Mouse (Mus musculus) hindbrain, postnatal 0 days (tissue): Measurements from ENCODE around the gene Hbb-bt. TPM values are rescaled to one million over a fixed set of nuclear protein-coding genes. Genes with fewer than 3 reads are reported as not detected.
"Not testable (repeated sequence)": the region's sequence is repeated elsewhere in the genome, so short reads cannot be mapped to it uniquely, and the experiment has no call there.

ENCODE experiments used
- ATAC-seq: fragments of 200-750 bp; cut with Nextera tagmentation; 2 replicates; pipeline ENCODE4 v1.8.0; 2017; ENCODE audit warnings: mild to moderate bottlenecking, moderate TSS enrichment, moderate library complexity
- DNase-seq: peaks from one replicate; pipeline ENCODE4 v3.0.0-alpha.2; 2015; ENCODE audit warnings: low spot score
- H3K27ac ChIP-seq: fragments of 300-500 bp; sonication (generic); 2 replicates; pipeline ENCODE4 v1.5.1; 2014; ENCODE audit warnings: mild to moderate bottlenecking
- H3K27me3 ChIP-seq: fragments of 300-500 bp; sonication (generic); 2 replicates; pipeline ENCODE4 v1.6.1; 2014; ENCODE audit warnings: low read length, mixed read lengths; ENCODE audit not compliant: insufficient read depth
- H3K36me3 ChIP-seq: fragments of 300-500 bp; sonication (generic); 2 replicates; pipeline ENCODE4 v1.6.1; 2014; ENCODE audit warnings: low read length, mixed read lengths; ENCODE audit not compliant: insufficient read depth
- H3K4me1 ChIP-seq: fragments of 300-500 bp; sonication (generic); 2 replicates; pipeline ENCODE4 v1.6.1; 2014; ENCODE audit warnings: antibody characterized with exemption, low read length, mixed read lengths; ENCODE audit not compliant: insufficient read depth
- H3K4me2 ChIP-seq: fragments of 300-500 bp; sonication (generic); 2 replicates; pipeline ENCODE4 v1.6.1; 2014; ENCODE audit warnings: low read depth, mild to moderate bottlenecking, low read length, moderate library complexity, mixed read lengths
- H3K4me3 ChIP-seq: fragments of 300-500 bp; sonication (generic); 2 replicates; pipeline ENCODE4 v1.5.1; 2014; ENCODE audit warnings: low read length
- H3K9ac ChIP-seq: fragments of 300-500 bp; sonication (generic); replicated peaks from 2 replicates; pipeline ENCODE4 v1.6.1; 2014; ENCODE audit warnings: mild to moderate bottlenecking, low read length, moderate library complexity, mixed read lengths
- H3K9me3 ChIP-seq: fragments of 300-500 bp; sonication (generic); 2 replicates; pipeline ENCODE4 v1.6.1; 2016; ENCODE audit warnings: low read length, mixed read lengths
- CTCF ChIP-seq: IDR thresholded peaks from 2 replicates; pipeline ENCODE4 v1.5.1; 2016; ENCODE audit warnings: antibody characterized with exemption, control low read depth, low read depth
- WGBS: fragments of 180-500 bp; shearing (Covaris S2); extraction: QIAGEN DNeasy Blood & Tissue Kit; methylation state at CpG from one replicate; pipeline ENCODE4 v1.1.7; 2014; 5-methylcytosine and 5-hydroxymethylcytosine counted together
- polyA plus RNA-seq: library from polyadenylated mRNA; unstranded; fragments of >200 nt; fragmentation: Nextera tagmentation; extraction: Ambion mirVana; gene quantifications from 2 replicates; pipeline ENCODE4 v1.2.1, GENCODE M21; 2015
- total RNA-seq: library from RNA; depleted of rRNA; stranded (reverse); fragments of >200 nt; gene quantifications from 2 replicates; pipeline ENCODE4 v1.2.3, GENCODE M21; 2014

Gene Hbb-bt
- total and polyA plus RNA-seq, 2 experiments from 2014 or later = 218 to 311 TPM

DNA sequence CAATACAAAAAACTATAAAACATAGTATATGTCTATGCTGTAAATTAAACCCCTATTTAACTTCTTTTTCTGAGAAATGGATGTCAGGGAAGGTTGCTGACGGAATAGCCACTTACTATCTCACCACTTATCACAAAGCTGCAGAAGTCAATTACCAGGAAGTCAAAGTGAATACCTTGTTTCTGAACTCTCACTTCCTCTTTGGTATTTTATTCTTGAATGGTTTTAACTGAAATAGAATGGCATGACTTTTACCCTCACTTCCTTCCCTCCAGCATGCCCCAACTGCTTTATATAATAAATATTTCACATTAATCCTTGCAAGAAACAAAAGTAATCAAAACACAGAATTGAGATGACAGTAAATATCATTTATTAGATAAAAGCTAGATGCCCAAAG lies 1.6 kb downstream of the Hbb-bt start:
- H3K4me3 ChIP-seq = no peak overlapping the region
- WGBS = 65% methylated on average over 1 of the region's 1 CpGs
- ATAC-seq = no peak

DNA sequence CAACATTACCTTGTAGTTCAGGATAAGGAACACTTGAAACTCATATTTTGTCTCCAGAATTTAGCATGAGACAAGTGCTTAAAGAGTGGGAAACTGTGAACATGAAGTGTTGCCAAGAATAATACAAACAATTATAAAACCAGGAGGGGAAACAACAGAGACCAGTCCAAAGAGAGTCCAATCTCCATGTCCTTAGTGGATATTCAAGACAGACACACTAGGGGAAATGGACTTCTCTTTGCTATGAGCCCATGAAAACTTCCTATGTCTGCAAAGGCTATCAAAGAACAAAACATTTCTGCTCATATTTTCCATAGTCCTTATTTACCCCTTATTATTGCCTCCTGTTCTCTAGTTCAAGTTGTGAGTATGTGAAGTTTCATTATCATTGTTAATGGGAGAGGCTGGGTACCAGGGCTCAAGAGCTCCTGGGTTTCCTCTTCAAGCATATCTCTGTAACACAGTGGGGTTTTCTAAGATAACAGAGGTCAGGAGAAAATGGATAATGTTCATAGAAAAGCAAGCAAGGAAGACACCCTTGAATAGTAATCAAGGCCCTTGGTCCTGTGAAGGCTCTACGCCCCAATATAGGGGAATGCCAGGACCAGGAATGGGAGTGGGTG lies 2.5 kb downstream of the Hbb-bt start:
- Histone ChIP-seq H3K9me3 (no peaks in the 10 kb centered on the region), H3K4me3 (no peak overlapping the region), H3K27me3 (no peaks in the 10 kb centered on the region), H3K27ac (no peak overlapping the region), H3K9ac (no peak overlapping the region), H3K4me2 (no peak overlapping the region), H3K4me1 (no peaks in the 10 kb centered on the region), H3K36me3 (no peaks in the 10 kb centered on the region)
- DNase-seq (no peak), ATAC-seq (no peak)
- 89% methylated on average over 1 of the region's 1 CpGs for WGBS
- TF ChIP-seq CTCF = no peak

More for the DNA sequence above, 1.6 kb downstream of the Hbb-bt start:
- Histone ChIP-seq H3K9ac (no peak overlapping the region), H3K4me2 (no peak overlapping the region), H3K27ac (no peak overlapping the region), H3K27me3 (no peaks in the 10 kb centered on the region), H3K4me1 (no peaks in the 10 kb centered on the region), H3K36me3 (no peaks in the 10 kb centered on the region), H3K9me3 (no peaks in the 10 kb centered on the region)
- no peak for DNase-seq
- TF ChIP-seq CTCF = no peak

DNA sequence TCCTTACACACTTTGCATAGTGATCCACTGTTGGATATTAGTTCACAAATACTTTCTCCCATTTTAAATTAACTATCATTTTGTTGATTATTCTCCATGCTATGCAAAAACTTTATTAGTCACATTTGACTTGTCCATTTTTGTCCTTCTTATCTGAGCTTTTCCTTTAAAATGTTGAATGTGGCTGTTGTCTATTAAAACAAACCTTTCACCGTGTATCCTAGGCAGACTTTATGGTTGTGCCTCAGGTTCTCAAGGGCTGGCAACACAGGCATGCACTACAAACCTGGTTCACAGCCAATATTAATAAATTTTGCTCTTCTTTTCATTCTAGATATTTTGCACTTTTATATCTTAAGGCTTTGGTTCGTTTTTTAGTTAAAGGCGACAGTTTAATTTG lies 3.0 kb downstream of the Hbb-bt start:
- H3K4me2 ChIP-seq = no peak overlapping the region
- H3K9me3 ChIP-seq = no peaks in the 10 kb centered on the region
- no peak for ATAC-seq
- 91% methylated on average over 3 of the region's 3 CpGs for WGBS
- H3K27ac ChIP-seq = no peak overlapping the region
- H3K9ac ChIP-seq = no peak overlapping the region
- H3K36me3 ChIP-seq = no peaks in the 10 kb centered on the region
- no peak for DNase-seq
- H3K4me1 ChIP-seq = no peaks in the 10 kb centered on the region
- no peaks in the 10 kb centered on the region for H3K27me3 ChIP-seq
- no peak for TF ChIP-seq CTCF
- no peak overlapping the region for H3K4me3 ChIP-seq

DNA sequence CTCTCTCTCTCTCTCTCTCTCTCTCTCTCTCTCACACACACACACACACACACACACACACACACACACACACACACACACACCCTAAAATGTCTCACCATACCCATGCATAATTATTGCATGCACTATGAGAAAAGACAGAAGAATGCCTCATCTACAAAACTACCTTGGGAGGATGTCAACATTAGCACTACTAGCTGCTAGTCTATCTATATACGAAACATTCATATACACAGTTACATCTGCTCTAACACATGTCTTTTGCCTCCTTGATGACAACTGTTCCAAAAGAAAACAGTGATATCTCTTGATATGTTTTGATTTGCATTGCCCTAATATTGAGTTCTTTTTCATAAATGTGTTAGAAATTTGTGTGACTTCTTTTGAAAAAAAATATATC lies 3.5 kb downstream of the Hbb-bt start:
- H3K27ac ChIP-seq = no peak overlapping the region
- no peak for ATAC-seq
- no peak overlapping the region for H3K4me3 ChIP-seq
- H3K9me3 ChIP-seq = no peaks in the 10 kb centered on the region
- TF ChIP-seq CTCF = no peak
- 91% methylated on average over 1 of the region's 1 CpGs for WGBS
- no peaks in the 10 kb centered on the region for H3K36me3 ChIP-seq
- no peaks in the 10 kb centered on the region for H3K4me1 ChIP-seq
- H3K9ac ChIP-seq = no peak overlapping the region
- no peak for DNase-seq
- no peaks in the 10 kb centered on the region for H3K27me3 ChIP-seq
- H3K4me2 ChIP-seq = no peak overlapping the region

DNA sequence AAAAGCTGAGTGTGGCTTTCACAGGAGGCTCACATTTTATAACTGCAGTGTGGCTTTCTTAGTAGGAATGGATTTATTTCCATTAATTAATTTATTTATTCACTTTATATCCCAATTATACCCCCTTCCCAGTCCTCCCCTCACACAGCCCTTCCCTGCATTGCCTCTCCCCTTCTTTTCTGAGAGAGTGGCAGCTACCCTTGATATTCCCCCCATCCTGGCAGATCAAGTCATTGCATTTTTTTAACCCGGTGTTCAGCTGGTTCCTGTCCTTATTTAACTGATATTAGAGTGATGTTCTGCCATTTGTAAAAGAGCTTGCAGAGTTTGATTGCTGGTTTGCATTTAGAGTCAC lies 4.0 kb downstream of the Hbb-bt start:
- Histone ChIP-seq H3K4me1 (no peaks in the 10 kb centered on the region), H3K27ac (no peak overlapping the region), H3K27me3 (no peaks in the 10 kb centered on the region), H3K36me3 (no peaks in the 10 kb centered on the region), H3K4me2 (no peak overlapping the region), H3K4me3 (no peak overlapping the region), H3K9me3 (no peaks in the 10 kb centered on the region), H3K9ac (no peak overlapping the region)
- ATAC-seq = no peak
- TF ChIP-seq CTCF = no peak
- no peak for DNase-seq
- 73% methylated on average over 1 of the region's 1 CpGs for WGBS

DNA sequence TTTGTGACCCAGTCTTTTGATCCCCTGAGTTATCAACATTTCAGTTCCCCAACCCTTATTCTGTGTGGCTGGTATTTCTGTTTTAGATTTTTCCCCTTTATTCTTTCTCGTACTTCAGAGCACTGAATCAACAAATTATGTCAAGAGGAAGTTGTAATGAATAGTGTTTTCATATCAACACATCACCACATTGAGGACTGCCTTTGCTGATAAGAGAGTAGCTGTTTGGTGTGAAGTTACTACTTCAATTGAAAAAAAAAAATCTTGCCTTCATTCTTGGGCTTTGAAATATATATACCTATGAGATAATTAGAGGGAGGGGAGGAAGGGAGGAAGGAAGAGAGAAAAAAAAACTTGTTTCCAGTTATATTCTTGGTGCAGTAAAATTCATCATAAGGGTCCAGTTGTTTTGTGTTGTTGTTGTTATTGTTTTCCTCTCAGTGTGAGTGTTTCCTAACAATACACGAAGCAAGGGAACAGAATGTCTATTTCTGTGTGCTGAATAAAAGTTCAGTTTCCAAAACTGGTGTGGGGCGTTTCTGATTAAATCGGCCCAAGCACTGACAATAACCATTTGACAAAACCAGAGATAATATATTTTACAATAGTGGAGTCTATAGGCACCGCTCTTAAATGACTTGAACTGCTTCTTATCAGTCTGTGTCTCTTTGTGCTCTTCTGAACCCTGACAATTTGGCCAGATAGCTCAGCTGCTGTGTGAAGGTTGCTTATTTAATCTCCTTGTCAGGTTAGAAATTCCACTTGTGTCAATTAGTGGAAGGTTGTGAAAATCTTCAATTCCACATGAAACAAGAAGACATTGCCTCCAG lies 4.6 kb downstream of the Hbb-bt start:
- no peaks in the 10 kb centered on the region for H3K36me3 ChIP-seq
- no peaks in the 10 kb centered on the region for H3K9me3 ChIP-seq
- H3K4me1 ChIP-seq = no peaks in the 10 kb centered on the region
- H3K9ac ChIP-seq = no peak overlapping the region
- ATAC-seq (no peak), DNase-seq (no peak)
- no peak for TF ChIP-seq CTCF
- no peak overlapping the region for H3K4me3 ChIP-seq
- H3K27me3 ChIP-seq = no peaks in the 10 kb centered on the region
- 71% methylated on average over 5 of the region's 5 CpGs for WGBS
- H3K4me2 ChIP-seq = no peak overlapping the region
- no peak overlapping the region for H3K27ac ChIP-seq

DNA sequence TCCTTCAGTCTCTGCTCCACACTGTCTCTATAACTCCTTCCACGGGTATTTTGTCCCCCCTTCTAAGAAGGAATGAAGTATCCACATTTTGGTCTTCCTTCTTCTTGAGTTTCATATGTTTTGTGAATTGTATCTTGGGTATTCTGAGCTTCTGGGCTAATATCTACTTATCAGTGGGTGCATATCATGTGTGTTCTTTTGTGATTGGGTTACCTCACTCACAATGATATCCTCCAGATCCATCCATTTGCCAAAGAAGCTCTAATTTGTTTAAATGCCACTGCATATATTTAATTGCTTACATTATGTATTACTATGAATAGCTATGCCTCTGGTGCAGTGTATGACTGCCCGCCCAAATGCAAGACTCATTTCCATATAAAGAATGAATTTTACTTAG lies 5.7 kb downstream of the Hbb-bt start:
- H3K4me2 ChIP-seq, H3K4me3 ChIP-seq, H3K27ac ChIP-seq, ATAC-seq, H3K9me3 ChIP-seq, DNase-seq, H3K27me3 ChIP-seq, H3K9ac ChIP-seq, H3K4me1 ChIP-seq, H3K36me3 ChIP-seq: not testable (repeated sequence)
- 72% methylated on average over 2 of the region's 2 CpGs for WGBS
